Mouse (Mus musculus) gastrocnemius, postnatal 4 days (tissue): Measurements from ENCODE around the gene Hrct1. TPM values are rescaled to one million over a fixed set of nuclear protein-coding genes. Genes with fewer than 3 reads are reported as not detected.

Experiments used
- DNase-seq, 2 experiments: peaks; one replicate each; pipeline ENCODE4 v3.0.0; 2021 to 2022; ENCODE audit warnings: low spot score in 2 of 2, mixed read lengths in 2 of 2
- total RNA-seq, 2 experiments: library from RNA; stranded (reverse); gene quantifications; 2 replicates each; pipeline ENCODE4 v1.2.3; 2021

The Hrct1 gene
- total RNA-seq, 2 experiments from 2014 or later, result 2.2 TPM

DNA sequence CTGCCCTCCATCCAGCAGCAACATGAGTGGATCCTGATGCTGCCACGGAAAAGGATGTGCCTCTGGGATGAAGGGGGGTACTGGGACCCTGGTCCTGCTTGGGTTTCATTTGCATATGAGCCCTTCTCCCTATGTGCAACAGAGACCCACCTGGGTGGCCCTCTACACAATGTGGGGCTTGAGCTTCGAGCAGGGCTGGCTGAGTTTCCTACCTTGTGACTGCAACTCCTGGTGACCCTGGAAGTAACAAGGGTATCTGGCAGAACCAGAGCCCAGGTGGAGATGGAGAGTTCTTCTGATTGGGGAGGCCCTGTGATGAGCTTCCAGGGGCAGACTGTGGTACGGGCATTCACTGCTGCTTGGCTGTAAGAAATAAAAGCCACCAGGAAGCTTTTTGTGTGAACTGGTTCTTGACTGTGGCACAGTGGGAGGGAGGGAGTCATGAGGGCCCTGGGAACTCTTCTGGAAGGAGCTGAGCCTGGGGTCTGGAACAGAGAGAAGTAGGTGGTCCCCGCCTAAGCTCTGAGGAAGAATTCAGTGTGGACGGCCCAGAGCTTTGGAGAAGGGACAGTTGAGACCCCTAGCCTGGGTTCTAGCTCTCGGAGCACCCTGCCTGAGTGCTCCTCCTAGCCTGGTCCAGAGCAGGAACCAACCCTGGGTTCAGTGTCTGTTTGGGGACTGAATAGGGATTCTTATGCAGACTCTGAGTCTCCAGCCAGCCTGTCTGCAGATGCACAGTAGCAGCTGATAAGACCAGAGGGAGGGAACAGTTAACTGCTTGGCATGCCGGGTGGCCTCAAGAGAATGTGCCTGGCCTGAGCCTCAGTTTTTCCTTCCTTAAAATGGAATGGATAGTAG is 959 bp downstream of the Hrct1 start:
- no peak for DNase-seq

DNA sequence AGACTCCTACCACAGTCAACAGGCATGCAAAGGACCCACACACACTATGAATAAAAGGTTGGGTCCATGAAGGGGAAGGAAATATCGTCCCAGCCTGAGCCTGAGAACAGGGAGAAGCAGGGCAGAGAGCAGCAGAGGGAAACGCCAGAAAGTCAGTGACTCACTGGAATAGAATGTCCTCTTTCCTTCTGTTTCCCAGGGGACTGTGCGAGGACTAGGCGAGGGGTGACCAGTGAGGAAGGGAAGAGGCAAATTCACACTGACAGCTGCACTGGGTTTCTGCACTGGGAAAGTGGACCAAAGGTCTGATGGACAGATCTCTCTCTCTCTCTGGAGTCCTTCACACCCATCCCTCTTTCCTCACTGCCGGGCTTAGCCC is 1.6 kb downstream of the Hrct1 start:
- DNase-seq, result peak in 1 of 2 experiments; percentile 46

DNA sequence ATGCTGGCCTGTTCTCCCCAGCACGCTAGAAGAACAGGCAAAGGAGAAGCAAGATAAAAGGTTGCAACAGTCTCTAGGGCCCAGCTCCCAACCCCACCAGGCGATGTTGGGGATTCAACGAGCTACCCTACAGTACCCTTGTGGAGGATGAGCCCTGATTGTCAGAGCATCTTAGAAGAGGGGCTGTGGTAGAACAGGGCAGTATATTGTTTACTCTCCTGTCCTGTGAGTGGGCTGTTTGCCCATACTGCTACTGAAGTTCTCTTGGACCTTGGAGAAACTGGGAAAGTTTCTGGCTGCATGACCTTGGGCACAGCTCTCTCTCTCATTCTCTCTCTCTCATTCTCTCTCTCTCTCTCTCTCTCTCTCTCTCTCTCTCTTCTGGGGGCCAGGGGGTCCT is 2.1 kb downstream of the Hrct1 start:
- no peak for DNase-seq

DNA sequence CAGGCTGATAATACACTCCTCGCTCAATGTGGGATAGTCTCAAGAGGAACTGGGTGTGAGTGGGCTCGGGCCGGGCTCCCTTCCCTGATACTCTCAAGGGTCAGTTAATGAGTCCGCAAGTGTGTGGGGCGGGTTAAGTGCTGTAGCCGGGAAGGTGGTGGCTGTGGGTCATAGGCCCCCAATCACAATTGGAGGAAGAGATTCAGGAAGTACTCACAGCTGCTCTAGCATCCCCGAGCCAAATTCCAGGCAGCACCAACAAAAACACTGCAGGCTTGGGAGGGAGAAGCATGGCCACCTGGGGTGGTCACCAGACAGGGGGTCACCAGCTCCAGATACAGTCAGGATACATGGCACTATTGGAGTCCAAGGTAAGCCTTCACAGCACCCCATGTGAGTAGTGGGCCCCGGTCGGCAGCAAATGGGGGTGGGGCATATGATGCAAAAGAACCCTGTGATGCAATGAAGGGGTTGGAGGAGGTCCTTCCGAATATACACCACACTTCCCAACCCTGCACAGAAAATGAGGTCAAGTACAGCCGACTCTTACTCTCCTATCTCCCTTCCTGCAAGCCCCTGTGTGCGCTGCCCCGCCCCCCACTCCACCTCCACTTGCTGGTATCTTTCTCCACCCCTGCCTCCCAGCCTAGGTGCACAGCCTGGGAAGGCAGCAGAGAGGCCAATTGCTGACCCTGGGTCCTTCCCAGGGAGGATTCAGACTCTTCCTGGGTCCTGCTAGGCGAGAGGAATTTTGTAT is 3.0 kb downstream of the Hrct1 start, which contains the start of gene Spaar:
Gene Spaar, plus strand, starts transcription at position 241 of the 757 bp plus-strand sequence.
- DNase-seq, result no peak

DNA sequence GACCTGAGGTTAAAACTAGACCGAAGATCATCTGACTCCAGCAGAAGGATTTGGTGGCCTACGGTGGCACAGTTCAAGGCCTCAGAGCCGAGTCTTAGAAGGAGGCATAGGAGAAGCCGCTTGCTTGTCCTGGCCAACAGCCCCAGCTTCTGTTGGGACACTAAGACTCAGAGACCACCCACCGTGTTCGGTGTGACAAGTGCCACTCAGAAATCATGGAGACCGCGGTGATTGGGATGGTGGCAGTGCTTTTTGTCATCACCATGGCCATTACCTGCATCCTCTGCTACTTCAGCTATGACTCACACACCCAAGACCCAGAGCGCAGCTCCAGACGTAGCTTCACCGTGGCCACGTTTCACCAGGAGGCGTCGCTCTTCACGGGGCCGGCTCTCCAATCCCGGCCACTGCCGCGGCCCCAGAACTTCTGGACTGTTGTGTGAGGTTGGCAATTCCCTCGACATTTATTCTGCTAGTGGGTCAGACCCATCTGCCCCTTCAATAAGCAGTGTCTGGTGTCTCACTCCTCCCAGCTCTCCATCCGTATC is 3.8 kb downstream of the Hrct1 start:
- no peak for DNase-seq

DNA sequence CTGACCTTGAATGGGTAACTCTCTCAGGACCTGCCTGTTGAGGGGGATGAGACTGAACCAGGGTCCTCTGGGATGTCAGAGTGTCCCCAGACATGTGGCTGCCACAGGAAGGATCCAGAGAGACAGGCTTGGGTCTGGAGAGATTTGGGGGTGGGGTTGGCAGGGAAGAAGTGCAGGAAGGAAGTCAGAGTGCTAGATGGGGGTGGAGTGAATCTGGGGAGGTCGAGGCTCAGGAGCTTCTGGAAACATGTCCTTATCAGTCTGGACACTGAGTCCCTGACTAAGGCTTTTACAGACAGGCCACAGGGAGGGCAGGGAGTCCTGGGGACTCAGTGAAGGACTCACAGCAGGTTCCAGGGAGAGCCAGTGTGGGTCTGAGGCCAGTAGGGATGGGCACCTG is 5.2 kb downstream of the Hrct1 start:
- no peak for DNase-seq

DNA sequence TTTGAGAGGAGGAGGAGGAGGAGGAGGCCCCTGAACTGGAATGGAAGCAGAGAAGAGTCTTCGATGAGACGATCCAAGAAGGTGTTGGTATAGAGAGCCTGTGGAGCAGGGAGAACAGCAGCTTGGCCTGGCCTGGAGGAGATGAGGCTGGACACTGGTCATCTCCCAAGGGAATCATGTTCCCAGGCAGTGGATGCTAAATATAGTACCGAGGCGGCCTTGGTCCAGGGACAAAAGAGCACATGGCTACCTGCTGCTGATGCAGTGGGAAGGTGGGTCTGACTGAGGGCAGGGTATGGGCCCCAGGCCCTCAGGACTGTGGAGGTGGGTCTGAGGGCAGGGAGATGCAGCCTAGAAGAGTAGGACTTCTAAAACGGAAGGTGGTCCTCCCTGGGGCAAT is 6.2 kb downstream of the Hrct1 start:
- no peak for DNase-seq

DNA sequence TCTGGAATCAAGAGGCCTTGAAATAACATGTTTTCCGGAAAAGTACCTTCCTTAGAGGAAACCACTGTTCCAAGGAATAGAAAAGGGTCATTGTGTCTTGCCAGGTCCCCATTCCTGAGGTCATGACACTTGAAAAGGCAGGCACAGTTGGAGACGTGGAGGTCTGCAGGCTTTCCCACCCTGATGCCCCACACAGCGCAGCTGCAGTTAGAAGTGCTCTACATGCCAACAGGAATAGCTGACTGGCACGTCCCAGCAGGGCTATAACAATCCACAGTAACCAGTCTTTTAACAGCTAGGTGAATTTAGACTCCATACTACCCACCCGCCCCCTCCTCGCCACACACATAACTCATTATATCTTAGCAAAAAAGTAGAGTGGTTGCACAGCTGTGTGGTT is 10.2 kb downstream of the Hrct1 start:
- DNase-seq, result no peak

DNA sequence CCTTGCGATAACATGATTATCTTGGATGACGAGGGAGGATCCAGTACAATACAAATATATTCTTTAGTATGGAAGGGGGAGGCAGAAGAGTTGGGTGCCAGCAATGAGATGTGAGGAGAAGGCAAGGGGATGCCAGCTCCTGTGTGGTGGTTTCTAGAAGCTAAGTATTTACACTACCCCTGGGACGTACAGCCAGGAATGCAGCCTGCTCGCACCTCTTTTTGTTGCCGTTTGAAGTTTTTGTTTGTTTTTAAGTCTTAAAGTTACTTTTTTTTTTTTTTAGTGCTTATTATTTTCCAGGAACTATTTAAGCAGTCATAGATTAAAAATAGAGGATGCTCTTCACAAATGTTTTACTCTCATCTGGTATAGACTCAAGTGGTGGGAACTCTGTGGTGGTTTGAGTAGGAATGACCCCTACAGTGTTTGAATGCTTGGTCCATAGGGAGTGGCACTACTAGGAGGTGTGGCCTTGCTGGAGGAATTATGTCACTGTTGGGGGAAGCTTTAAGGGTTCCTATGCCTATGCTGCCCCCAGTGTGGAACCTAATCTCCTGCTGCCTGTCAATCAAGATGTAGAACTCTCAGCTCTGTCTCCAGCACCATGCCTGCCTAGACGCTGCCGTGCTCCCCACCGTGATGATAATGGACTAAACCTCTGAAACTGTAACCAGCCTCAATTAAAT is 12.1 kb downstream of the Hrct1 start:
- no peak for DNase-seq

DNA sequence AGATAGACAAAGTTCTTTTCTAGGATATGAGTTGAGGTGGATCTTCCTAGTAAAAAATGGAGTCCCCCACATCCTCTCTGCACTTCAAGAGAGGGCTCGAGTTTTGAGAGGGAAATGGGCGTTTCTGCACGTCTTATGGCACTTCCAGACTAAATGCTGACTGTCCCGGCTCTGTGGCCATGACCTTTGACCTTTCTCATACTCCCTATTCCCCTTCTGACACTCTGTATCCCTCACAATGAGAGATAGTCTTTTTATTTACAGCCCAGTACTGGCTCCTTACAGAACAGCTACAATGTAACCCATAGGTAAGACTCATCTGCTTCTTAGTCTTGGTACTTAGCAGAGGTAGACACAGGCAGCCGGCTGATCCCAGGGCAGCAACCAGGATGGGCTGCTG is 14.5 kb downstream of the Hrct1 start:
- DNase-seq, result no peak

DNA sequence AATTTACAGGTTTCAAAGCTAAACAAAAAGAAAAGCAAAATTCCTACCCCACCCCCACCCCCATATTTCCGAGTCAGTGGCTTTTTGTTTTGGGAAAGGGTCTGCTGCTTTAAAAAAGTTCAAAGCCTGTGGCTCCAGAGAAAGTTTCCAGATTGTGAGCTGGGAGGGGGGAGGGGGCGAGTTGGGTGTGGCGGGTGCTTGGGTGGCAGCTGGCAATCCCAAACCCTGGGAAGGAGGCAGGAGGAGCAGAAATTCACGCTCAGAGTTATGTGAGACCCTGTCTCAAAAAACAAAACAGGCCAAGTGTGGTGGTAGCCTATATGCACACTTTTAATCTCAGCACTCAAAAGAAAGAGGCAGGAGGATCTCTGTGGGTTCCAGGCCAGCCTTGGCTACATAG is 15.6 kb downstream of the Hrct1 start:
- no peak for DNase-seq

DNA sequence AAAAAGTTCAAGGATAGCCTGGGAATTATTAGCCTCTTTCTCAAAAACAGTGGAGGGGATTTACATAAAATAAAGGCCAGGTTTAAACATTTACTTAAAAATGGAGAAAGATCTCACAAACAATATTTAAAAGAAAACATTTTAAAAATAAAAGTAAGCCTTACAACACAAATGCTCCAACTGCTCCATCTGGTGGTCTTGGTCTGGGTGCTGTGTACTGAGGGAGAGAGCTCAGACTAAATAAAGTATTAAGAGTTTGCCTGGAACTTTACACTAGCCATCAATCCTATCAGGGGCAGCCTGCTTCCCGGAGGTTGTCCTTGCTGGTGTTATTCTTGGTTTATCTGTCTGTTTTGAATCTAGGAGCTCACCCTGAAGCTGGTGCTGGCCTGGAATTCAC is 16.1 kb downstream of the Hrct1 start:
- DNase-seq, result no peak

DNA sequence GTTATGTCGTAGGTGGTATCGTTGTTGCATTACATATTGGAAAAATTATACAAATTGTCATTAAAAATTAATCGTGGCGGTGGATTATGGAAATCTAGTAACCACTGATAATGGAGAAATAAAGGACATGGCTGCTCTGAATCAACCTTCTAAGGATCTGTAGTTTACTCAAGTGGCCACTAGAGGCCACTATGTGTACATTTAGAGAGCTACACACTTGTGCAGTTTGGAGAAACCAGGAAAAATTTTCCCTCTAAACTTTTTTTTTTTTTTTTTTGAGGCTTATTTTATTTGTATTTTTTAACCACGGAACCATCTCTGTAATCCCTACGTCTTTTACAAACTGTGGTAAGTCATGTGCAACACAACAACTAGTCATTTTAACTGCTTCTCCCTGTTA is 18.2 kb downstream of the Hrct1 start:
- no peak for DNase-seq

DNA sequence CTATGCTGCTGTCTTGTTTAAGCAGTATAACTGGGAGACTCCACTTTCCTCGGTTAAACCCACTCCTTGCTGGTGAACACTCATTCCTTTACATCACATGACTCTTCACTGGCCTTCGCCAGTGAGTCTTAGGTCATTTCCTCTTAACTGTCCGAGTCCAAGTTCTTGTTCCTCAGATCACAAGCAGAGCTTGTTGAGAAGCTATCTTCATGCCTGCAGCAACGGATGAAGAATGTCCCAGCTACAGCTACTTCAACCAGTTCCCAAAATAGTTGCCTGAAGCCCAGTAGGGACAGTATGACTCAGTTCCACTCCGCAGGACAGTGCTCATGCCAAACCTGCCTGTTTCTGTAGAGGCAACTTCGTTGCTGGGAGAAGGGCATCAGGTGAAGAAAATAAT is 30.2 kb downstream of the Hrct1 start:
- no peak for DNase-seq

DNA sequence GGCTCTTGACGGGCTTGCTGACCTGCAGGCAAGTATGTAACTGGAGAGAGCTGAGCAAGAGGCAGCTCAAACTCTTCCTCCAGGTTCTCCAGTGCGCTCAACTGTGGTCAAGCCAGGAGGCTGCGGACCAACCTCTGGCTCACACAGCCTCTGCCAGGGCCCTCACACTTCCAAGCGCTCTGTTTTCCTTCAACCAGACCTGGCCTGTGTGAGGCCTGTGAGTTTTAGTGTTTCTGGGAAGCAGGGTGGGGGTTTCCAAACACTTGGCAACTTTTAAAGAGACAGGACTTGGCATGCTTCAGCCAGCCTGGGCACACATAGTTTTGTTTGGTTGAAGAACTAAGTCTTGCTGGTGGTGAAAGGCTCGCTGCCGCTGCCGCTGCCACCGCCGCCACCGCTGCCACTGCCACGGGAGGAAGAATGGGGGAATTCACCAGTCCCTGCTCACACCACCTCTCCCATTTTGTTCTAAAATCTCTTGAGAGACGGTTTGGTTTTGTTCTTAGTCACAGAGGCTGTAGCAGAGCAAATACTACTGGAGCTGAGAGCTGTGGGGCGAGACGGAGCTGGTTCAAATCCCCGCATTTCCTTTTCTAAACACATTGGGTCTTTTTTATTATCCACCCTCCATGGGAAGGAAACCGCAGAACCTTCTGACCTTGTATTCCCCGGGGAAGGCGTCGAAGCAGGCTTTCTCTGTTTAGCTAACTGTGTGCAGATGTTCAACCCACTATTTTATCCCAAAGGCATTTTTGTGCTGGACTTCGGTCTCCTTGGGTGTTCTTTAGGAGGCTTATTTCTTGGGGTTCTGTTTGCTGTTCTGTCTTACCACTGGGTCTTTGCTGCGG is 32.8 kb downstream of the Hrct1 start:
- DNase-seq, result no peak

DNA sequence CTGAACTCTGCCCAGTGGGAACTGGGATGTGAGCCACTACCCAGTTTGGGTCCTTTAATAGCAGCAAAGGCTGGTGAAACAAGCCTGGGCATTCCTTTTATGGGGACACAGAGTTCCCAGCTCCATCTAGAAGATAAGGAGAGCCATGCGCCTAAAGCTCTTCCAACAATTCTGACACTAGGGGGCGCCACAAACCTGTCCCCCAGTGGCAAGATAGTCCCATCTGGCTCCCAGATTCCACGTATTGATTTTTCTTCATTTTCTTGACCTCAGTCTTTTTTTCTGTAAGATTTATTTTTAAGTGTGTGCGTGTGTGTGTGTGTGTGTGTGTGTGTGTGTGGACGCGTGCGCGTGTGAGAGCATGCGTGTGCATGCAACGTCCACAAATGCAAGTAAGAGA is 33.5 kb downstream of the Hrct1 start:
- peak; percentile 27 to 36 for DNase-seq

DNA sequence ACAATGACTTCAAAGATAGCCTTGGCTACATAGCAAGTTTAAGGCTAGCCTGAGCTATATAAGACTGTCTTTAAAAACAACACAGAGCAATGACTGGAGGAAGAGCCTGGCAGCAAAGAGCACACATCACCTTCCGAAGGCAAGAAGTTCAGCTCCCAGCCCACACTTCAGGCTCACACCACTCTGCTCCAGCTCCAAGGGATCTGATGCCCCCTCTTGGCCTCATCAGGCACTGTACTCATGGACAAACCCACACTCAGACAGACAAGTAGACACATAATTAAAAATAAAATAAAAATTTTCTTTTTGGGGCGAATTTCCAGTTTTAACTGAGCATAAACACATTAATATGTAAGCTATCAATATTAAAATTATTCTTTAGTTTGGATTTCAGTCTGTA is 34.3 kb downstream of the Hrct1 start:
- DNase-seq, result no peak

DNA sequence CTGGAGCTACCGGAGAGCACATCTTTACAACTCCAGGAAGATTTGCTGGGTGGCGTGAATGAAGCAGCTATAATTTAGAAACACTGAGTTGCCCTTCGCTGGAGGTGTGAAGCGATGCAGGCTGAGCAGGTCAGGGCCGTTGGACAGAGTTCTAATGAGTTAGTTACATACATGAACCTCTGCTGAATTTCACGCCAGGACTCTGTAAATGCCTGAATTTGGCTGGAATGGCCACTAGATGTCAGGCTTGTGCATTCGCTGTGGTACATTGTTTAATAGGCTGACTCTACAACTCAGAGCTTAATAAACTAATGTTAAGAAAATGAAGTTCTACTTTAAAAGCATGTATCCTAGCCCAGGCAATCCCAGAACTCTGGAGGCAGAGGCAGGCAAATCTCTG is 36.4 kb downstream of the Hrct1 start:
- DNase-seq, result peak in 1 of 2 experiments; percentile 57

DNA sequence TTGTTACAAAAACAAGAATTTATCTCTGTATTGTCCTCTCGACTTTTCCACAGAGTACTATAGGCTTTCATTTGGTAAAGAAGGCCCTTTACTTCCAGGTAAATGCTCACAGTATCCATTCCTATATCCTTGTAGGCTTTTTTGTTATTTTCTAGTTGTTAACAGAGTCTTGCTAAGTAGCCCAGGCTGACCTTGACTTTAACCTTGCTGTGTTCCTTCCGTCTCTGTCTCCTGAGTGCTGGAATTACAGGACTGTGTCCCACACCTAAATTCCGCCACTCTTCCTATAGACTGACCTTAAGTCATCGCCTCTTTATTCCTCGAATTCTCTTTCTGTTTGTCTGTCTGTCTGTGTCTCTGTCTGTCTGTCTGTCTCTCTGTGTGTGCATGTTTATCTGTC is 41.4 kb downstream of the Hrct1 start:
- DNase-seq, result no peak

DNA sequence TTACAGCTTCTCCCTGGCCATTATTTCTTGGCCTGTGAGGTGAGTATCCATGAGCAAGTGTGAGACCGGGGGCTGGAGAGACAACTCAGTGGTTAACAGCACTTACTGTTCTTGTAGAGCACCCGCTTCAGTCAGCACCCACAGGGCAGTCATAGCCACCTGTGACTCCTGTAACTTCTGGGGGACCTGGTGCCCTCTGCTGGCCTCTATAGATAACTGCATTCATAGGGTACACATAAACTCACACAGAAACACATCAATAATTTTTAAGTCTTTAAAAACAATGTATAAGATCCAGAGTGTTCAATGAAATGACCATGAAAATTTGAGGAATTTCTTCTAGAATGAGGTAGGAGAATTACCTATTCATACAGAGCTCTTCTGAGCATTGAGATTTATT is 42.4 kb downstream of the Hrct1 start:
- DNase-seq, result no peak

DNA sequence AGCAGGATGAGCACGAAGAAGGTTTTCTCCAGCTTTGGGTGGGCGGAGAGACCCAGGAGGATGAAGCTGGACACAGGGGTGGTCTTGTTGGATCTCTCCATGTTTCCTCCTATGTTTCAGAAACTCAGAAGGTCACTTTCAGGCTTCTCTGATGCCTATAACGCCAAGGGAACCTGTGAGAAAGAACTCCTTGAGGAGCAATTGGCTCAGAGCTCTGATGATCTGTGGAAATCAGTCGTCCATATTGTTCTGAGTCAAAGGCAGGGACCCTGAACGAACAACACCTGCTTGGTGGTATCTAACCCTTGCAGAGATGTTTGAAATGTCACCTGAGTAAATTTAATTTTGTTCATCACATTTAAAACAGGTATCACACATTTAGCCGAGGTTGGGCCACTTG is 43.9 kb downstream of the Hrct1 start, which contains the start of gene Olfr159:
Gene Olfr159, minus strand, starts transcription at position 101 of the 400 bp plus-strand sequence.
- DNase-seq, result no peak
